Mouse (Mus musculus) small intestine, adult 2 months (tissue): ENCODE results near the gene Aifm3. TPM values are rescaled to one million over a fixed set of nuclear protein-coding genes. Genes with fewer than 3 reads are reported as not detected.

Experiments
- H3K27ac ChIP-seq: fragments of 200-500 bp; 2 replicates; pipeline ENCODE4 v1.5.1; 2012; ENCODE audit warnings: low read depth, low read length, control low read depth, inconsistent platforms; ENCODE audit not compliant: insufficient read depth
- H3K27me3 ChIP-seq: fragments of 200-500 bp; 2 replicates; pipeline ENCODE4 v1.6.1; 2012; ENCODE audit warnings: mild to moderate bottlenecking, moderate library complexity, low read length, inconsistent platforms; ENCODE audit not compliant: control insufficient read depth, insufficient read depth
- H3K36me3 ChIP-seq: fragments of 200-500 bp; 2 replicates; pipeline ENCODE4 v1.6.1; 2012; ENCODE audit warnings: mild to moderate bottlenecking, low read length, control low read depth, inconsistent platforms; ENCODE audit not compliant: control insufficient read depth, insufficient read depth
- H3K4me1 ChIP-seq: fragments of 200-500 bp; 2 replicates; pipeline ENCODE4 v1.6.1; 2012; ENCODE audit warnings: low read length, inconsistent platforms, mixed read lengths; ENCODE audit not compliant: control insufficient read depth, insufficient read depth, insufficient read length
- H3K4me3 ChIP-seq: fragments of 200-500 bp; 2 replicates; pipeline ENCODE4 v1.5.1; 2012; ENCODE audit warnings: low read depth, mild to moderate bottlenecking, control low read depth, inconsistent platforms, low read length, moderate library complexity
- CTCF ChIP-seq: fragments of 200-500 bp; IDR thresholded peaks from 2 replicates; pipeline ENCODE4 v1.5.1; 2012; ENCODE audit warnings: low read depth, mild to moderate bottlenecking, control low read depth, inconsistent platforms, low read length, moderate library complexity, mixed read lengths; ENCODE audit not compliant: insufficient replicate concordance, insufficient read length; ENCODE audit errors: extremely low read depth
- POLR2A ChIP-seq: fragments of 200-500 bp; IDR thresholded peaks from 2 replicates; pipeline ENCODE4 v1.6.1; 2012; ENCODE audit warnings: low read depth, mild to moderate bottlenecking, control low read depth, inconsistent platforms, low read length, moderate library complexity
- WGBS: fragments of 180-500 bp; shearing (Covaris S2); methylation state at CpG from one replicate; pipeline ENCODE4 v1.1.7; 2018; 5-methylcytosine and 5-hydroxymethylcytosine counted together
- polyA plus RNA-seq: library from polyadenylated mRNA; depleted of rRNA; stranded (reverse); fragments of >200 nt; gene quantifications from 2 replicates; pipeline ENCODE4 v1.2.3, GENCODE M21; 2012

The Aifm3 gene
- polyA plus RNA-seq, 1 experiment: 0.60 TPM

DNA sequence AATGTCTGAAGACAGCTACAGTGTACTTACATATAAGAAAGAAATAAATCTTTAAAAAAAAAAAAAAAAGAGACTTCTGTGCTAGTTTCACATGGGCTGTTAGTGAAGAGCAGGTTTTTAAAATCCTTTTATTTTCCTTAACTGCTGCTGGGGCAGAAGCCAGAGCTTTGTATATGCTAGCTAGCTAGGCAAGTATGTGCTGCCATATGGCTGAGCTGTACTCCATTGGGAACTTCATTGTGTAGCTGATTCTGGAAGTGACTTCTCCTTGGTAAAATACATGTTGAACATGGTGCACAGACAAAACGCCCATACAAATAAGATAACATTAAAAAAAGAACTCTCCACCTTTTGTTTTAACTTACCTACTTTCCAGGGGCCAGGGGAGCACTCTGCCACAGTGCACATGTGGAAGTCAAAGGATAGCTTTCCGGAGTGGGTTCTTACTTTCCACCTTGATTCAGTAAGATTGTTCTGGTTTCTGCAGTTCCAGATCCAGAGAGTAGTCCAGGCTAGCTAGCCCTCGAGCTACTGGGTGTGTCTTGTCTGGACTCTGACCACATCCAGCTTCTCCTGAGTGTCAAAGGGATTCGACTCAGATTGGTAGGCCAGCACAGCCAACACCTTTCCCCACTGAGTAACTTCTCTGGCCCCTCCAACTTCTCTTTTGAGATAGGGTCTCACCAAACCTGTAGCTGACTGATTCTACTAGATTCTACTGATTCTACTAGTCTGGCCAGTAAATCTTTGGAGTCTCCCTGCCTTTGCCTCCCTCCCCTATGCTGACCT is 22.3 kb upstream of the Aifm3 start:
- H3K27ac ChIP-seq: peak overlapping the region; percentile 76
- no peaks in the 10 kb centered on the region for H3K27me3 ChIP-seq
- WGBS: 36% methylated on average over 4 of the region's 4 CpGs
- no peak overlapping the region for H3K4me3 ChIP-seq
- peaks cover 4% of the 10 kb centered on the region; the same call in 1 of the 2 replicates for H3K4me1 ChIP-seq
- TF ChIP-seq CTCF: no peak
- no peak for TF ChIP-seq POLR2A
- H3K36me3 ChIP-seq: peaks cover 20% of the 10 kb centered on the region

- WGBS: 81% methylated on average over 6 of the region's 6 CpGs
Observed at GRCm38 (mm10) chr16:17472498-17472897, 16.9 kb upstream of the Aifm3 start.

DNA sequence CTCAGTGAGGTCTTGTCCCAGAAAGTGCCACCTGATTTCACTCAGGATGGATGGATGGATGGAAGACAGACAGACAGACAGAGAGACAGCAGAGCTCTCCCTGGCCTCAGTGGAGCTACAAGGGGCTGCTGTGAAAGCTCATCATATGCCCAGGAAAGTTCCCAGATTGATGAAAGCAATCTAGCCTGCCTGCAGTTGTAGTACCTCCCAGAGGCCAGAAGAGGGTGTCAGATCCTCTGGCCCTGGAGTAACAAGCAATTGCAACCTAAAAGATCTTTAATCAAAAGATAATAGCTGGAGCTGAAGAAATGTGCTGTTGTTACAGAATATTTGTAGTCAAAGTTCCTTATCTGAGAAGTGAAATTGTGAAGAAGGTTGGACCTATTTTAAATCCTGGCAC is 15.3 kb upstream of the Aifm3 start:
- TF ChIP-seq CTCF (peak; percentile 57; the same call in 1 of the 2 replicates), POLR2A (no peak)
- H3K4me3 ChIP-seq: no peak overlapping the region
- H3K36me3 ChIP-seq: peaks cover 19% of the 10 kb centered on the region
- H3K4me1 ChIP-seq: no peaks in the 10 kb centered on the region; the same call in 1 of the 2 replicates
- H3K27me3 ChIP-seq: no peaks in the 10 kb centered on the region
- H3K27ac ChIP-seq: no peak overlapping the region

More at GRCm38 (mm10) chr16:17472498-17472897, 16.9 kb upstream of the Aifm3 start:
- no peak overlapping the region for H3K4me3 ChIP-seq
- TF ChIP-seq POLR2A (no peak), CTCF (no peak)
- H3K4me1 ChIP-seq: peaks cover 2% of the 10 kb centered on the region; the same call in 1 of the 2 replicates
- H3K27me3 ChIP-seq: no peaks in the 10 kb centered on the region
- H3K36me3 ChIP-seq: peaks cover 23% of the 10 kb centered on the region
- H3K27ac ChIP-seq: no peak overlapping the region

DNA sequence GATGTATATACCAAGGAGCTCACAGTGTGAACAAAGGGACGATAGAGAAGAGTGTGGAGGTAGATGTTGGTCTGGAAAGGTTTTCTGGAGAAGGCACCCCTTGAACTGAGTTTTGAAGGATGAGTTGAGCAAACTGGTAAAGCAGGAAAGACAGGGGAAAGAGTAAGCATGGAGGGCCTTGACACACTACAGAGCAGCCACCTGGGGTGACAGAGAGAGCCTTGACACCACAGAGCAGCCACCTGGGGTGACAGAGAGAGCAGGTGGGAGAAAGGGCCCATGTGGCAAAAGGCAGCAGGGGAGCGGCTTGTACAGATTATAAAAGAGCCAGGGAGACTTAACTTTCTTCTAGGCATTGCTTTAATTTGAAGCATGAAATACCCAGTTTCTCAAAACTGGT is 14.7 kb upstream of the Aifm3 start:
- 75% methylated on average over 2 of the region's 2 CpGs for WGBS
- Histone ChIP-seq H3K27ac (no peak overlapping the region), H3K36me3 (peaks cover 14% of the 10 kb centered on the region), H3K27me3 (no peaks in the 10 kb centered on the region), H3K4me3 (no peak overlapping the region), H3K4me1 (no peaks in the 10 kb centered on the region; the same call in 1 of the 2 replicates)
- no peak for TF ChIP-seq CTCF
- TF ChIP-seq POLR2A: no peak

GRCm38 (mm10) chr16:17475326-17475725 is 14.1 kb upstream of the Aifm3 start:
- Histone ChIP-seq H3K27ac (no peak overlapping the region), H3K27me3 (no peaks in the 10 kb centered on the region), H3K4me3 (no peak overlapping the region), H3K36me3 (peaks cover 11% of the 10 kb centered on the region), H3K4me1 (no peaks in the 10 kb centered on the region; the same call in 1 of the 2 replicates)
- TF ChIP-seq POLR2A (no peak), CTCF (no peak)
- WGBS: 86% methylated on average over 4 of the region's 4 CpGs

- H3K27ac ChIP-seq: no peak overlapping the region
- 65% methylated on average over 4 of the region's 4 CpGs for WGBS
- H3K4me3 ChIP-seq: no peak overlapping the region
- no peaks in the 10 kb centered on the region for H3K27me3 ChIP-seq
- H3K36me3 ChIP-seq: peaks cover 8% of the 10 kb centered on the region; the same call in 1 of the 2 replicates
- H3K4me1 ChIP-seq: no peaks in the 10 kb centered on the region; the same call in 1 of the 2 replicates
- no peak for TF ChIP-seq CTCF
- no peak for TF ChIP-seq POLR2A
Observed at GRCm38 (mm10) chr16:17478331-17478943, 11.0 kb upstream of the Aifm3 start.

DNA sequence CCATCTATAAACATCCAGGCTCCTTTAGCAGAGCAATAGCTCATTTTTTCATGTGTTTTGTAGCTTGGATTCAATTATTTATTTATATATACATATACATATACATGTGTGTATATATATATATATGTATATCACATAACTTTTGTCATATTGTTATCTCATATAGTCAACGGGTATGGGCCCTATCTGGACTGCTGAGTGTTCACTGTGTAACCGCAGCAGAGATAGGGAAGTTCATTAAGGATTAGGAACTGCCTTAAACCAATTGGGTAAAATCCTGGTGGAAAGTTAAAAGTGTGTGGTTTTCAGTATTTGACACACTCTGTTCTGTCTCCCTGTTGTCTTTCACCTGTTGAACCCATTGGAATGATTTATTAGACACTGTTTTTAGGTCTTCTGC is 7.9 kb upstream of the Aifm3 start:
- Histone ChIP-seq H3K27ac (no peak overlapping the region), H3K4me3 (no peak overlapping the region), H3K4me1 (no peaks in the 10 kb centered on the region; the same call in 1 of the 2 replicates), H3K36me3 (peaks cover 27% of the 10 kb centered on the region), H3K27me3 (no peaks in the 10 kb centered on the region)
- TF ChIP-seq POLR2A (no peak), CTCF (no peak)
- 56% methylated on average over 2 of the region's 2 CpGs for WGBS
